Mouse (Mus musculus): ENCODE measurements around the gene Prom1. TPM values are rescaled to one million over a fixed set of nuclear protein-coding genes. Genes with fewer than 3 reads are reported as not detected.

The Prom1 gene
- polyA plus RNA-seq, 1 experiment from 2014 or later: 97.8 TPM

GRCm38 (mm10) chr5:44087034-44087433 is 14.8 kb downstream of the Prom1 start:
- Histone ChIP-seq H3K4me1 (ENCODE audit: insufficient read depth, low read length) (0 out of 2 replicates have a peak, but pooled peaks cover 4% of the 10 kb centered on the region), H3K4me3 (ENCODE audit: low read length) (no peak overlapping the region), H3K4me2 (replicated peaks; ENCODE audit: low read depth, low read length) (no peak overlapping the region), H3K27ac (ENCODE audit: low read length) (peak overlapping the region; percentile 66), H3K27me3 (ENCODE audit: insufficient read depth, low read length) (no peaks in the 10 kb centered on the region), H3K9ac (replicated peaks; ENCODE audit: low read length) (no peak overlapping the region), H3K9me3 (ENCODE audit: low read length) (no peaks in the 10 kb centered on the region), H3K36me3 (ENCODE audit: insufficient read depth, low read length) (peaks cover 16% of the 10 kb centered on the region)
- 31% methylated on average over 5 of the region's 5 CpGs for WGBS
- ATAC-seq (ENCODE audit: low FRiP score, low TSS enrichment): peak; percentile 84

- Histone ChIP-seq H3K4me1 (ENCODE audit: insufficient read depth, low read length) (0 out of 2 replicates have a peak, but pooled peaks cover 4% of the 10 kb centered on the region), H3K9ac (replicated peaks; ENCODE audit: low read length) (no peak overlapping the region), H3K9me3 (ENCODE audit: low read length) (no peaks in the 10 kb centered on the region), H3K27me3 (ENCODE audit: insufficient read depth, low read length) (no peaks in the 10 kb centered on the region), H3K27ac (ENCODE audit: low read length) (no peak overlapping the region), H3K36me3 (ENCODE audit: insufficient read depth, low read length) (peaks cover 6% of the 10 kb centered on the region), H3K4me2 (replicated peaks; ENCODE audit: low read depth, low read length) (no peak overlapping the region), H3K4me3 (ENCODE audit: low read length) (no peak overlapping the region)
- 79% methylated on average over 7 of the region's 7 CpGs for WGBS
- no peak for ATAC-seq (ENCODE audit: low FRiP score, low TSS enrichment)
These were observed 16.0 kb downstream of the Prom1 start for GRCm38 (mm10) chr5:44085871-44086270.

GRCm38 (mm10) chr5:44081108-44081507 is 20.7 kb downstream of the Prom1 start:
- 81% methylated on average over 1 of the region's 1 CpGs for WGBS
- Histone ChIP-seq H3K4me3 (ENCODE audit: low read length) (no peak overlapping the region), H3K27ac (ENCODE audit: low read length) (no peak overlapping the region), H3K9me3 (ENCODE audit: low read length) (no peaks in the 10 kb centered on the region), H3K4me2 (replicated peaks; ENCODE audit: low read depth, low read length) (no peak overlapping the region), H3K27me3 (ENCODE audit: insufficient read depth, low read length) (no peaks in the 10 kb centered on the region), H3K9ac (replicated peaks; ENCODE audit: low read length) (no peak overlapping the region), H3K4me1 (ENCODE audit: insufficient read depth, low read length) (no peaks in the 10 kb centered on the region), H3K36me3 (ENCODE audit: insufficient read depth, low read length) (peaks cover 6% of the 10 kb centered on the region)
- no peak for ATAC-seq (ENCODE audit: low FRiP score, low TSS enrichment)

DNA sequence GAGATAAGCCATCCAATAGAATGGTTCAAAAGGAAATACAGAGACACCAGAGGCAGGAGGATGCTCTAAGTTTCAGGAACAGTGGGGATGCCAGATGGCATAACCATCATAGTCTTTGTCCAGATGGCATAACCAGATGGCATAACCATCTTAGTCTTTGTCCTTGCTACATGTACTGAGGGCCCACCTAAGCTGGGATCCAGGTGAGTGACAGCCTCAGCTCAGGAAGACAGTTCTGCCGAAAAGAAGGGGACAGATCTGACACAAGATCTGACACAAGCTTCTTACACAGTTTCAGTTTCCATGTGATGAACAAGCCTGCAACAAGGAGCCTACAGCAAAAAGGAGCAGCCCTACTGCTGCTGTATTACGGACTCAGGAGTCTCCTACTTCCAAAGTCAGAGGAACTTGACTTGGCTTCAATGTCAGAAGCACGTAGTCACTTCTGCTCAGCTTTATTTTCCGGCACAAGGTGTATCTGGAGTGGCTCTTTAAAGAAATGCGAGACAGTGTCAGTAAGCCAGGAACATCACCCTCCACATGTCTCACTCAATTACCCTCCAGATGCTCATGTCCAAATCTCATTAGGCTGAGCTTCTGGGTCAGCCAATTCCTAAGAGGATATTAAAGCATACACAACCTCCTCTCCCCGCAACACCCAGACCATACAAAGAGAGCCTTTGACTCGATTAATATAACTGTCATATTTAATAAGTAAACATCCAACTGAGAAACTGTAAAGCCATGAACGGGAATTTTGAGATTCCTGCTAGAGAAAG is 21.4 kb downstream of the Prom1 start:
- Histone ChIP-seq H3K4me3 (ENCODE audit: low read length) (no peak overlapping the region), H3K9me3 (ENCODE audit: low read length) (no peaks in the 10 kb centered on the region), H3K36me3 (ENCODE audit: insufficient read depth, low read length) (peaks cover 6% of the 10 kb centered on the region), H3K4me1 (ENCODE audit: insufficient read depth, low read length) (no peaks in the 10 kb centered on the region), H3K27ac (ENCODE audit: low read length) (no peak overlapping the region), H3K27me3 (ENCODE audit: insufficient read depth, low read length) (no peaks in the 10 kb centered on the region), H3K9ac (replicated peaks; ENCODE audit: low read length) (no peak overlapping the region), H3K4me2 (replicated peaks; ENCODE audit: low read depth, low read length) (no peak overlapping the region)
- ATAC-seq (ENCODE audit: low FRiP score, low TSS enrichment): no peak
- 83% methylated on average over 8 of the region's 8 CpGs for WGBS

DNA sequence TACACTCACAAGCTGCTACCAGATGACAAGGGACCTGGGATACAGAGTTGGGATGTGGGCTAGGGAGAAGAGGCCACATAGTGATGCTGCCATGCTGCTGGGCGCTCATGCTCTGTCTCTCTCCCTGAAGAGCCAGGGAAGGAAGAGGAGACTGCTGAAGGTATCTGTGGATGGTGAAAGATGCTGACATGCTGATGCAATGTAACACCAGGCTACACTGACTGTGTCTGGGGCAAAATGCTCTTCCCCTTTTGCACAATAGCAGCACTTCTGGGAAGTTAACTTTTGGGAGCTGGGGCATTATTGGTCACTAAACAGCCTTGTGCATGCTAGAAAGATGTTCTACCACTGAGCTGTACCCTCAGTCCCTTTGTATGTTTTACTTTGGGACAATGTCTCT is 26.4 kb downstream of the Prom1 start:
- no peak overlapping the region for H3K9ac ChIP-seq (replicated peaks; ENCODE audit: low read length)
- no peaks in the 10 kb centered on the region for H3K4me1 ChIP-seq (ENCODE audit: insufficient read depth, low read length)
- H3K9me3 ChIP-seq (ENCODE audit: low read length): no peaks in the 10 kb centered on the region
- 88% methylated on average over 1 of the region's 1 CpGs for WGBS
- no peak overlapping the region for H3K4me3 ChIP-seq (ENCODE audit: low read length)
- ATAC-seq (ENCODE audit: low FRiP score, low TSS enrichment): no peak
- no peak overlapping the region for H3K4me2 ChIP-seq (replicated peaks; ENCODE audit: low read depth, low read length)
- no peaks in the 10 kb centered on the region for H3K27me3 ChIP-seq (ENCODE audit: insufficient read depth, low read length)
- no peak overlapping the region for H3K27ac ChIP-seq (ENCODE audit: low read length)
- no peaks in the 10 kb centered on the region; the same call in 1 of the 2 replicates for H3K36me3 ChIP-seq (ENCODE audit: insufficient read depth, low read length)

DNA sequence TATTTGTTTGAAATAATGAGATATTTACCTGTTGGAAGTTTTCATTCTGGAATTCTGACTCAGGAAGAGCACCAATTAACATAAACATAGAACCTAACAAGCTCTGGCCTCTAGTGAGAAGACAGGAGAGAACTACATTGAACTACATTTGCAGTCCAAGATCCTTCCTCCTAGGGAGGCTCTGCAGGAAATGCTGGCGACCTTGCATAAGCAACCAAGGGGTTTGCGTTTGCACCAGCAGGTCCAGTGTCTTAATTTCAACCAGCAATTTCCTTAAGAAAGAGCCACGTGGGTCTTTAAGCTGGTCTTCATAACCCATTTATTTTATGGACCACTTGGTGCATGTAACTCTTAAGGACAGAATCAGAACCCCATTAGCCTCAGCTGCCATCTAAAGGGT is 28.2 kb downstream of the Prom1 start:
- Histone ChIP-seq H3K36me3 (ENCODE audit: insufficient read depth, low read length) (no peaks in the 10 kb centered on the region), H3K27ac (ENCODE audit: low read length) (no peak overlapping the region), H3K9ac (replicated peaks; ENCODE audit: low read length) (no peak overlapping the region), H3K4me2 (replicated peaks; ENCODE audit: low read depth, low read length) (no peak overlapping the region), H3K9me3 (ENCODE audit: low read length) (no peaks in the 10 kb centered on the region), H3K4me3 (ENCODE audit: low read length) (no peak overlapping the region), H3K27me3 (ENCODE audit: insufficient read depth, low read length) (no peaks in the 10 kb centered on the region), H3K4me1 (ENCODE audit: insufficient read depth, low read length) (no peaks in the 10 kb centered on the region)
- 68% methylated on average over 3 of the region's 3 CpGs for WGBS
- ATAC-seq (ENCODE audit: low FRiP score, low TSS enrichment): no peak

- no peak overlapping the region for H3K4me2 ChIP-seq (replicated peaks; ENCODE audit: low read depth, low read length)
- H3K9me3 ChIP-seq (ENCODE audit: low read length): no peaks in the 10 kb centered on the region
- H3K27ac ChIP-seq (ENCODE audit: low read length): no peak overlapping the region
- H3K27me3 ChIP-seq (ENCODE audit: insufficient read depth, low read length): no peaks in the 10 kb centered on the region
- 79% methylated on average over 7 of the region's 7 CpGs for WGBS
- ATAC-seq (ENCODE audit: low FRiP score, low TSS enrichment): no peak
- no peak overlapping the region for H3K9ac ChIP-seq (replicated peaks; ENCODE audit: low read length)
- no peaks in the 10 kb centered on the region for H3K4me1 ChIP-seq (ENCODE audit: insufficient read depth, low read length)
- H3K36me3 ChIP-seq (ENCODE audit: insufficient read depth, low read length): peaks cover 5% of the 10 kb centered on the region
- H3K4me3 ChIP-seq (ENCODE audit: low read length): no peak overlapping the region
These were observed 31.2 kb downstream of the Prom1 start for GRCm38 (mm10) chr5:44070529-44071133.

DNA sequence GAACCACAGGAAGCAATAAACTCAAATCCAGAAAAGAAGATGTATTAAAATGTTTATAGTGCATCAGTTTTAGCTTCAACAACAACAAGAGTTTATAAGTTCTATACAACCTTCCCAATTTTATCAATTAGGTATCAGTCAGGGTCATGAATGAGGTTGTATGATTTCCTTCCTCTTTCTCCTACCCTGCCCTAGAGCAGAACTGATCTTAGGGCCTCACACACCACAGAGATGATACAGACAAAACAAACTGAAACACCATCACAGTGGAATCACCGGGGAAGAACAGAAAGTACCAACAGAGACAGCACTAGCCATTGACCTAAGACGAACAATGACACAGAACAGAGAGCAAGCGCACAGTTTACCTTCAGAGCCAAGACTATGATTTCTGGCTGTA is 43.6 kb downstream of the Prom1 start:
- 91% methylated on average over 3 of the region's 3 CpGs for WGBS
- no peak overlapping the region for H3K27ac ChIP-seq (ENCODE audit: low read length)
- ATAC-seq (ENCODE audit: low FRiP score, low TSS enrichment): no peak

GRCm38 (mm10) chr5:44050213-44050612 is 51.6 kb downstream of the Prom1 start:
- Histone ChIP-seq H3K9me3 (ENCODE audit: low read length) (no peaks in the 10 kb centered on the region), H3K36me3 (ENCODE audit: insufficient read depth, low read length) (0 out of 2 replicates have a peak, but pooled peaks cover 7% of the 10 kb centered on the region), H3K4me3 (ENCODE audit: low read length) (no peak overlapping the region), H3K4me2 (replicated peaks; ENCODE audit: low read depth, low read length) (no peak overlapping the region), H3K9ac (replicated peaks; ENCODE audit: low read length) (no peak overlapping the region), H3K27me3 (ENCODE audit: insufficient read depth, low read length) (no peaks in the 10 kb centered on the region), H3K27ac (ENCODE audit: low read length) (no peak overlapping the region), H3K4me1 (ENCODE audit: insufficient read depth, low read length) (0 out of 2 replicates have a peak, but pooled peaks cover 5% of the 10 kb centered on the region)
- WGBS: 68% methylated on average over 8 of the region's 8 CpGs
- ATAC-seq (ENCODE audit: low FRiP score, low TSS enrichment): no peak

More for the DNA sequence above, 43.6 kb downstream of the Prom1 start:
- H3K4me2 ChIP-seq (replicated peaks; ENCODE audit: low read depth, low read length): no peak overlapping the region
- no peaks in the 10 kb centered on the region for H3K27me3 ChIP-seq (ENCODE audit: insufficient read depth, low read length)
- peaks cover 12% of the 10 kb centered on the region for H3K36me3 ChIP-seq (ENCODE audit: insufficient read depth, low read length)
- no peaks in the 10 kb centered on the region for H3K4me1 ChIP-seq (ENCODE audit: insufficient read depth, low read length)
- H3K9ac ChIP-seq (replicated peaks; ENCODE audit: low read length): no peak overlapping the region
- no peaks in the 10 kb centered on the region for H3K9me3 ChIP-seq (ENCODE audit: low read length)
- H3K4me3 ChIP-seq (ENCODE audit: low read length): no peak overlapping the region
